Mouse (Mus musculus) mouse trophoblast stem cell (cell line): ENCODE measurements at regions not wholly inside any gene's neighbourhood (a gene's known extent, or its start where the extent isn't known, plus 50 kb on each side); places are given as distances from the start of the nearest gene placed in this dataset.

Experiments used
- in situ Hi-C, 2 experiments: fragments of 300-500 bp; cut with MseI, MboI; formaldehyde crosslinking; loops; 2 replicates in 1 of 2; 3 replicates in 1 of 2; pipeline ENCODE4 v1.15.1; 2025

- in situ Hi-C loops, result no loop called here
These were observed 179.2 kb upstream of the Pabpc6 start for GRCm38 (mm10) chr17:9848559-9849357.

GRCm38 (mm10) chr17:9845451-9846075, 176.0 kb upstream of the Pabpc6 start:
- in situ Hi-C loops, result no loop called here

DNA sequence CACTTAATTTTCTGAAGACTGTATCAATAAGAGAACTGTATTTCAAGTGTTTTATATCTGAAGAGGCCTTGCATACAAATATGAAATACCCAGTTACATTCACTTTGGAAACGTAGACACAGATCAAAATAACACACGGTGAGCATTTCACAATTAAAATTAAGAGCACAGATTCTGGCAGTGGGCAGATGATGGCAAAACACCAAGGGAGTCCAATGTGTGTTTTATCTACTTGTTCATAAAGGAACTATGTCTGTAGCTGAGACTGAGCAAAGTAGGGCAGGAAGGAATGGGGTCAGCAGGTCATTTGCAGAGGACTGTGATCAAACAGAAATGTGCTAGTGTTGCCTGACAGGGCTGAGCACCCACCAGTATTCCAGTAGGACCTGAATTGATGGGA, 171.6 kb upstream of the Pabpc6 start:
- in situ Hi-C loops, result no loop called here

DNA sequence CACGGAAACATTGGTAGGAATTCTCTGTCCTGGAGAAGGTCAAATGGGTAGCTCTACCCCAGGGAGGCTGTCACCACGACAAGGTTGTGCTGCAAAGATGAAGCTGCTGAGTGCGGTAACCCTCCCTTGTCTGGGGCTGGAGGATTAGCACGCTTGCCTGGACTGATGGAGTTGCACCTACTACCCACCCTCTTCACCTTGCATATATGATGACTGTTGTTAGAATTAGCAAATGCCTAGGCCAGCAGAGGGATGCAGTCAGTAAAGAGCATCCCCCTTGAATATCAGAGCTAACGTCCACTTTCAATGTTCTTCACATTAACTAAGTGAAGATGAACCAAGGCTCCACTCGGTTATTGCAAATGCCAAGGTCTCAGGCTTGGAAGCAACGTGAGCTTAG, 169.7 kb upstream of the Pabpc6 start:
- in situ Hi-C loops, result no loop called here

DNA sequence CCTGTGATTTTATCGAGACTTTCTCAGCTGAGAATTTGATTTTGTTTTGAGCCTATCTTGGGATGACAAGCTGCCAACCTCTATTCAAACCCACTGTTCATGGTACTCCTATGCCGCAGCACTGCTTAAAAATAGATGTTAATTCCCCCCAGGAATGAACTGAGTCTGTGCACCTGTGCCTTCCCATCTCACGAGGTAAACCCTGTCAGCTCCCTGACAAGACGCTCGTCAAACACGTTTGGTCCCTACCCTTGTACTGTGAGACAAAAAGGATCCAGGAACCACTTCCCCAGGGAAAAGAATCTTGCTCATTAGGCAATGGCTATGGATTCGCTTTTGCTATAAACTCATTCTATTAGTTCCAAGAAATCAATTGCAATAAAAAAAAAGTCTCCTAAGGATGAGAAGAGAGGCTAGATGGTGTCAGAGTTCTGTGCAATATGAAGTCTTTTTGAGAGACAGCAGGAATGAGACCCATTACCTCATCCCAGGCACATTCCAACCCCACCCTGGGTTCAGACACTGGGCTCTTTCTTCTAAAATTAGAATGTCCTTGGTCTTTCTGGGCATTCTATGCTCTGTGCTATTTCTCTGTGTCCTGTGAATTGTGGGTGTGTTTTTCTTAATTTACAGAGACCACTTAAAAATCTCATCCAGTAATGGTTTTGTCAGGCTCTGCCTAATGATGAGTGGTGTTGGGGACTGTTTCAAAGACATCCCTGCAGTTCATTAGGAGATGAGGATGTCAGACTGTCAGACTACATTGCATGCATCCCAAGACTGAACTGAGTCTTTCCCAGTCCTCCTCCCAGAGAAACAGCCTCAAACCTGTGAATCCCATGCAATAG, 167.7 kb upstream of the Pabpc6 start:
- in situ Hi-C loops, result no loop called here

- in situ Hi-C loops, result no loop called here
These were observed 160.4 kb upstream of the Pabpc6 start for GRCm38 (mm10) chr17:9829895-9830294.

- in situ Hi-C loops, result no loop called here
These were observed 151.8 kb upstream of the Pabpc6 start for GRCm38 (mm10) chr17:9821358-9821757.

DNA sequence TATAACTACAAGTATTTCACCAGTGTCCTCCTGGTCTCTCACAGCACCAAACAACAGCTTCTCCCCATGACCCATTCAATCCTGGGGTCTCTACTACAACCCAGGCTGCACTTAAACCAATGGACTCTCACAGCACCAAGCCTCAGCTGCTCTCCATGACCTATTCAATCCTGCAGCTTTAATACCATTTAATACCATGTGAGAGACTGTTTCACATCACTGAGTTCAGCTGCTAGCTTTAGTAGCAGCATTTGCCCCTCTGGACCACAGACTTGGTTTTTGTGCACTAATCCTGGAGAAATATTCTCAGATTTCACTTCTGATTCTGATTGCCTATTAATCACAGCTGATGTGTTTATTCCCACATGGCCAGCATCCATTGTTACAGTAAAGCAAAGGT, 147.5 kb upstream of the Pabpc6 start:
- in situ Hi-C loops, result no loop called here

GRCm38 (mm10) chr17:9797069-9797468, 127.6 kb upstream of the Pabpc6 start:
- in situ Hi-C loops, result no loop called here

- in situ Hi-C loops, result no loop called here
These were observed 126.9 kb upstream of the Pabpc6 start for GRCm38 (mm10) chr17:9796225-9796988.

DNA sequence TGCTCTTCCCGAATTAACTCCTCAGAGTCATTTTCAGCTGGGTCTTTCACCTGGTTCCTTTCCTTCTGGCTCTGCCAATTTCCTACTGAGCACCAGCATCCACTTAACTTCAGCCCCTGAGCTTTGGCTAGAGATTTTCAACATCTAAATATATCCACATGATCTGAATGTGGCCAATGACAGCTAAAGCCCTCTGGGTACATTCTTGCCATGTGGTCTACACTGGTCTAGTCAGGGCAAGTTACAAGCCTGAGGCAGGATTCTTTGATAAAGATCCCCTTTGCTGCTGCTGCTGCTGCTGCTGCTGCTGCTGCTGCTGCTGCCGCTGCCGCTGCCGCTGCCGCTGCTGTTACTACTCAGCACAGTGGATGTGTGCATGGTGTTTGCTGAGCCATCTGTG, 109.3 kb upstream of the Pabpc6 start:
- in situ Hi-C loops, result no loop called here

GRCm38 (mm10) chr17:9777165-9777564, 107.6 kb upstream of the Pabpc6 start:
- in situ Hi-C loops, result no loop called here

DNA sequence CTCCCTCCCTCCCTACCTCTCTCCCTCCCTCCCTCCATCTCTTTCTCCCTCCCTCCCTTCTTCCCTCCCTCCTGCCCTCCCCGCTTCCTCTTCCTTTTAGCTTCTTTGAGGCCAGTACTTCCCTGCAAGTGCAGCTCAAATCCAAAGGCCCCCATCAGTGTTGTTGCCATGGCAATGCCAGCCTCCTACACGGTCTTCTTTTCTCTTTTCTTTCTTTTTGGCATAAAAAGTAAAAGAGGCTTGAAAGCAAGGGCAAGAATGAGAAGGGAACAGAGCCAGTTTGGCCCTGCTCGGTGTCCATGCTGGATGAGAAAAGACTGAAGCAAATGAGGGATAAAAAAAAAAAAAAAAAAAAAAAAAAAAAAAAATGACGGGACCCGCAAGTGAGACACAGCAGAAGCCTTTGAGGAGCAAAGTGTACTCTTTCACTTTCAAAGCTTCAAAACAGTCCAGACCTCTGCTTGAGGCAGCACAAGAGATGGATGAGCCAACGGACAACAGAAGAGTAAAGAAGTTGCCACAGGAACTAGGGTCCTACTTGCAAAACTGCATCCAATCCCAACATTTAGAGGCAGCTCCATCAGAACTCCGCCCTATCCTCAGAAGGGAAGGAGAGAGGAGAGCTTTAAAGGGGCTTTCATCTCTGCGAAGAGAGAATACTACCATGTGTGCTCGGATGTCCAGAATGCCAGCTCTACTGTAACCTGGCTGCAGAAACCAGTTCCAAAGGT, 106.9 kb upstream of the Pabpc6 start:
- in situ Hi-C loops, result no loop called here

GRCm38 (mm10) chr17:9775668-9776151, 106.2 kb upstream of the Pabpc6 start:
- in situ Hi-C loops, result no loop called here

DNA sequence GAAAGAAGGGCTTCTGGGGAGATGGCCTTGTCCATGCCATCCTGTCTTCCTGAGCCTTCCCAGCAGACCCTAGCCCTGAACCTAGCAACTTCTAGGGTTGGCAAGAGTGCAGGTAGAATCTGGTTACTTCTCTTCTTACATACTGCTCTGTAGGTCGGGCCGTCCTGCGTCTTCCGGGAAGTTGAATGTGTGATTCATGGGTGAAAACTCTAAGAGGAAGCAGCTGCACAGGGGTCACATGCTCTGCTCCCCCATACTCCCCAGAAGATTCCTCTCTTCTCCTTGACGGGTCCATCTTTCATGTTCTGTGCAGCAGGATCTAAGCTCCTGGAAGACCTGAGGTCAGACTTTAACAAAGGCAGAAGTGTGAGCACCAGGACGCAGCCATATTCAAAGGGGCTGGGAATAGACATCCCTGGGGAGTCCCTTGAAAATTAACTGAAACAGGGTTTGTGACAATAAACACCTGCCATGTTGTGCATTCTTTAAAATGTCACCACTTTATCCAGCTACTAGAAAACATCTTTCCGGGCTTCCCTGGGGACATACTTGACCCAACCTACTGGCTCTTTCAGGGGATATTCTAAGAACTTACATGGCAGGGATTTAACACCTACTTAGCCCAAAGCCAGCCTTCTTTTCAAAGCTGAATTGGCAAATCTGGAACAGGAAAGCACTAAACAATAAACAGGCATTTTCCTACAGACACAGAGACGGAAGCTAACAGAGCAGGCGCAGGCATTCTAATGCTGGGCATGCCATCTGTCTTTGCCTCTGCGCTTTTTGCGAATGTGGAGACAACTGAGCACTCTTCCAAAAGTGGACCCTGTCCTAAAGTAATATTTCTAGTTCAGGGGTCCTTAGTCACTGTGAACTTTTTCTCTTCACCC, 105.5 kb upstream of the Pabpc6 start:
- in situ Hi-C loops, result loop anchor here (25.0 kb wide), 3 partner anchors 412 to 712 kb away; partner anchors contain the start of gene Qk (in 1 of the 2)

DNA sequence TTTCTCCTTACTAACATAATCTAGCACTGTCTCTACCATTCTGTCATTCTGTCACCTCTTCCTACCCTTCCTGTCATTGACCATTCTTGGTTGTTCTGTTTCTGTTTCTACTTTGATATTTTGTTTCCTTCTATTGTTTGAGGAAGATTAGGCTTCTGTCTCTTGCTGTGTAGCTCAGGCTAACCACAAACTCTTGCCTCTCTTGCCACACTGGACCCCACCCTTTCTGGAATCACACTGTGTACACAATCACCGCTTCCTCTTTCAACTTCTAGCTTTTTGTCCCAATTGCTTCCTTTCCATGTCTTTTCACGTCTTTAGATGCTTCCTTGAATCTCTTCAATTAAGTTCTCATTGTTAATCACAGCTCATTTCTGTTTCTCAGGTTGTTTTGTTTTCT, 104.2 kb upstream of the Pabpc6 start:
- in situ Hi-C loops, result loop anchor here (25.0 kb wide), 3 partner anchors 414 to 714 kb away; partner anchors contain the start of gene Qk (in 1 of the 2)

- in situ Hi-C loops, result loop anchor here (25.0 kb wide), 3 partner anchors 419 to 719 kb away; partner anchors contain the start of gene Qk (in 1 of the 2)
These were observed 98.8 kb upstream of the Pabpc6 start for GRCm38 (mm10) chr17:9768275-9768674.

DNA sequence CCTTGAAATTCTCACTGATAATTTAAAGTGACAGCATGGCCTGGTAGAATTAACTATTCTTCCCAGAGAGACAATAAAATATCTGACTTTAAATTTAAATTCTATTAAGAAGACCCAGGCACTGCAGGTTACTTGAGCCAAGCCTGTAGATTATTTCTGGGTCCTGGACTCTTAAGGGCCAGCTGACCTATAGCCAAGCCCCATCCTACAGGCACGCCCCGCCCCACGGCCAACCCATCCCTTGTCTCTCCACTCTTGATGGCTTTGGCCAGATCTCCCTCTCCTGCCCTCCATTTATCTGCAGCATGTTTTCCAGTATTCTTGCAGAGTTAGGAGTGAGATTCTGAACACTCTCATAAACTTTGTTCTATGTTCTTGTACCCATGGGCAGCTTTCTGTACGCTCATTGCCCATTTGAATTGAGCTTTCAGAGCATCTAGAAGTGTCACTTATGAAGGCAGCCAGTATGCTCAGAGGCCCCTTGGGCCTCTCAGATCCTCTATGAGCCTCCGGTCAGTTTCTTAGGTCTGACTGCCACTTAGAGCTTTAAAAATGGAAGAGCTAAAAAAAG, 96.2 kb upstream of the Pabpc6 start:
- in situ Hi-C loops, result loop anchor here (25.0 kb wide), 3 partner anchors 422 to 722 kb away; partner anchors contain the start of gene Qk (in 1 of the 2)
